Mouse (Mus musculus) kidney, embryonic 15.5 days (tissue): ENCODE data around the gene Pax1. TPM values are rescaled to one million over a fixed set of nuclear protein-coding genes. Genes with fewer than 3 reads are reported as not detected.

Experiments used
- ATAC-seq: fragments of 200-750 bp; cut with Nextera tagmentation; replicated peaks from 2 replicates; pipeline ENCODE4 v1.8.0; 2017; ENCODE audit warnings: moderate TSS enrichment; ENCODE audit not compliant: low FRiP score
- H3K27ac ChIP-seq: fragments of 300-500 bp; sonication (generic); 2 replicates; pipeline ENCODE4 v1.5.1; 2015; ENCODE audit warnings: mild to moderate bottlenecking, inconsistent platforms
- H3K27me3 ChIP-seq: fragments of 300-500 bp; sonication (generic); 2 replicates; pipeline ENCODE4 v1.6.1; 2015; ENCODE audit warnings: inconsistent platforms
- H3K36me3 ChIP-seq: fragments of 300-500 bp; sonication (generic); 2 replicates; pipeline ENCODE4 v1.6.1; 2015; ENCODE audit warnings: inconsistent platforms
- H3K4me1 ChIP-seq: fragments of 300-500 bp; sonication (generic); 2 replicates; pipeline ENCODE4 v1.6.1; 2015; ENCODE audit warnings: inconsistent platforms
- H3K4me2 ChIP-seq: fragments of 300-500 bp; sonication (generic); 2 replicates; pipeline ENCODE4 v1.6.1; 2015; ENCODE audit warnings: moderate library complexity, mild to moderate bottlenecking, inconsistent platforms
- H3K4me3 ChIP-seq: fragments of 300-500 bp; sonication (generic); replicated peaks from 2 replicates; pipeline ENCODE4 v1.5.1; 2015; ENCODE audit warnings: mild to moderate bottlenecking, inconsistent platforms
- H3K9ac ChIP-seq: fragments of 300-500 bp; sonication (generic); 2 replicates; pipeline ENCODE4 v1.6.1; 2015; ENCODE audit warnings: mild to moderate bottlenecking, inconsistent platforms
- H3K9me3 ChIP-seq: fragments of 300-500 bp; sonication (generic); replicated peaks from 2 replicates; pipeline ENCODE4 v1.6.1; 2016; ENCODE audit warnings: inconsistent platforms
- WGBS: fragments of 180-500 bp; shearing (Covaris S2); methylation state at CpG from one replicate; pipeline ENCODE4 v1.1.7; 2015; ENCODE audit warnings: mixed read lengths; 5-methylcytosine and 5-hydroxymethylcytosine counted together
- polyA plus RNA-seq: library from polyadenylated mRNA; unstranded; fragments of >200 nt; fragmentation: Nextera tagmentation; extraction: Ambion mirVana; gene quantifications from 2 replicates; pipeline ENCODE4 v1.2.1, GENCODE M21; 2015

Gene Pax1
- polyA plus RNA-seq, 1 experiment from 2014 or later = 0.32 TPM

DNA sequence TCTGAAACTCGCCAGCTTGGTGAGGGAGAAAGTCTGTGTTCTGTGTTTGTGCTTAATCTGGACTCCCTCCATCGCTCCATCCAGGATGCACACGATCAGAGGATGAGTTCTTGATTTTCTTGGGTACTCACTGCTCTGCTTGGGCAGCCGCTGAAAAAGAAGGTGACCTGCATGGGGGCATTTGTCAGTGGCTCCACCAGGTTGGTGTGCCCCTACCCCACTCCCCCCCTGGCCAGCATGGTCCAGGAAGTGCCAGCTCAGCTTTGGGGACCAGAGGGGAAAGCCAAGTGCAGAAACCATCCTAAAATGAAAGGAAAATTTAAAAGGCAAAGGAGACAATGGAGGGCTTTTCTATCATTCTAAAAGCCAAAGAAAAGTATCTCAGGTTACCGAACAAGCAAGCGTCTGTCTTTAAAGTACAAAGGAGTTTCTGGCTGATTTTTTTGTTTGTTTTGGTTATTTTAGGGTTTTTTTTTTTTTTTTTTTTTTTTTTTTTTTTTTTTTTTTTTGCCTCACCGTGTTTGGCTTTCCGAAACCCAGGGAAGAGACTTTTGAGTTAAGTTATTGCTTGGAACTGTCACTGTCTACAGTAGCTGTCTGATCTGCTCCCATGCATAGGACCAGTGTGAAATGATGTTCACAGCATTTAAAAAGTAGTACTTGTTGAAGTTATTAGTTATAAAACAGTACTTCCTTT, 13.4 kb downstream of the Pax1 start:
- Histone ChIP-seq H3K4me2 (no peak overlapping the region), H3K36me3 (no peaks in the 10 kb centered on the region), H3K4me3 (no peak overlapping the region), H3K9ac (no peak overlapping the region), H3K27me3 (peaks cover 84% of the 10 kb centered on the region), H3K4me1 (peaks cover 8% of the 10 kb centered on the region), H3K27ac (no peak overlapping the region), H3K9me3 (no peaks in the 10 kb centered on the region)
- ATAC-seq = no peak
- WGBS = 6% methylated on average over 8 of the region's 8 CpGs

DNA sequence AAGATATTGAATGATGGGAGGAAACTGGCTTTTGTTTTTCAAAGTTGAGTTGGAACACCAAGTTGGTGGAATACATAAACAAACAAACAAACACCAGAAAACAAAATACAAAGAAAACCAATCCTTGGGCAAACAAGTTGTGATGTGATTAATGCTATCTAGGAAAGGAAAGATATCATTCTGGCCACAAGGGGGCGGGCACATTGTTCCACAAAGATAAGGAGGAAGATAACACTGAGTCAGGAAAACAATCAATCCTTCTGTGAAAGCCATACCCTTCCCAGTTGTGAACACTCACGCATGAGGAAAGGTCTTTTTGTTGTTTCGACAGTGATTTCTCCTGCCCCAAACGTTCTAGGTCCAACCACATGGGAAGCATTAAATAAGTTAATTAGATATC, 17.2 kb downstream of the Pax1 start:
- Histone ChIP-seq H3K36me3 (no peaks in the 10 kb centered on the region), H3K27me3 (peaks cover 62% of the 10 kb centered on the region), H3K9me3 (no peaks in the 10 kb centered on the region), H3K4me1 (no peaks in the 10 kb centered on the region), H3K4me3 (no peak overlapping the region), H3K4me2 (no peak overlapping the region), H3K27ac (no peak overlapping the region), H3K9ac (no peak overlapping the region)
- 8% methylated on average over 4 of the region's 4 CpGs for WGBS
- no peak for ATAC-seq

- WGBS = 93% methylated on average over 2 of the region's 2 CpGs
- Histone ChIP-seq H3K4me3 (no peak overlapping the region), H3K27me3 (peaks cover 21% of the 10 kb centered on the region), H3K9me3 (no peaks in the 10 kb centered on the region), H3K36me3 (no peaks in the 10 kb centered on the region), H3K4me2 (no peak overlapping the region), H3K4me1 (no peaks in the 10 kb centered on the region), H3K27ac (no peak overlapping the region), H3K9ac (no peak overlapping the region)
- ATAC-seq = no peak
These were observed 21.6 kb downstream of the Pax1 start for GRCm38 (mm10) chr2:147383373-147383772.

- Histone ChIP-seq H3K36me3 (no peaks in the 10 kb centered on the region), H3K9ac (no peak overlapping the region), H3K4me1 (no peaks in the 10 kb centered on the region), H3K27me3 (peaks cover 3% of the 10 kb centered on the region; the same call in 1 of the 2 replicates), H3K9me3 (no peaks in the 10 kb centered on the region), H3K27ac (no peak overlapping the region), H3K4me3 (no peak overlapping the region), H3K4me2 (no peak overlapping the region)
- WGBS = 54% methylated on average over 5 of the region's 5 CpGs
- no peak for ATAC-seq
These were observed 25.2 kb downstream of the Pax1 start for GRCm38 (mm10) chr2:147386949-147387348.

- no peaks in the 10 kb centered on the region for H3K27me3 ChIP-seq
- H3K4me1 ChIP-seq = no peaks in the 10 kb centered on the region
- 61% methylated on average over 1 of the region's 1 CpGs for WGBS
- no peak overlapping the region for H3K27ac ChIP-seq
- H3K9ac ChIP-seq = no peak overlapping the region
- H3K4me2 ChIP-seq = no peak overlapping the region
- H3K9me3 ChIP-seq = no peaks in the 10 kb centered on the region
- H3K36me3 ChIP-seq = no peaks in the 10 kb centered on the region
- no peak overlapping the region for H3K4me3 ChIP-seq
- no peak for ATAC-seq
These were observed 47.6 kb downstream of the Pax1 start for GRCm38 (mm10) chr2:147409323-147409722.

GRCm38 (mm10) chr2:147415037-147415436, 53.3 kb downstream of the Pax1 start:
- H3K36me3 ChIP-seq = no peaks in the 10 kb centered on the region
- H3K27me3 ChIP-seq = no peaks in the 10 kb centered on the region
- H3K9me3 ChIP-seq = no peaks in the 10 kb centered on the region
- H3K4me3 ChIP-seq = no peak overlapping the region
- WGBS = 94% methylated on average over 3 of the region's 3 CpGs
- no peak overlapping the region for H3K4me2 ChIP-seq
- no peak overlapping the region for H3K9ac ChIP-seq
- H3K4me1 ChIP-seq = no peaks in the 10 kb centered on the region
- no peak overlapping the region for H3K27ac ChIP-seq
- no peak for ATAC-seq

DNA sequence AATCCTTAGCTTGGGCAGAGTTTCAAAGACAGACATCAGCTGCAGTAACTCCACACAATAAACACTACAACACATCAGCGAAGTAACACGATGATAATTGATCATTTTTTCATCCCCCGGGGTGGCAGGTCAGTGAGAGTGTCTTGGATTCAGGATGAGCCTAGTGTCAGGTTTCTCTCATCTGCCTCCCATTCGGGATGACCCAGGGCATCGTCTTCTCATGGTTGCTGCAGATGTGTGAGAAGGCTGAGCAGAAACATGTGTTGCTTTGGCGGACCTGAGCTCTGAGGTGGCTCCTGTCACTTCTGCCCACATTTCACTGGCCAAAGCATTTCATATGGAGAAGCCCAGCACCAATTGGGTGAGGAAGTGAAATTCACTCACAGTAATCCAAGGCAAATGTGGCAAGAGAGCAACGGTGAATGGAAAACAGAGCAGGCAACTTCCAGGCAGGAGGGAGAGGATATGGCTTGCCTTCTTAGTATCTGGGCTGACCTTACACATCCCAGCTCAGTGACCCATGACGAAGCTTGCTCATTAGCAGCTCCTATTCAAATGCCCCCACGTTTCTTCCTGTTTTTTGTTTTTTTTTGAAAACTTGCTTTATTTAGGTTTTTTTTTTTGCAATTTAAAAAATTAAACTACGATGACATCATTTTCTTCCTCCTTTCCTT, 63.0 kb downstream of the Pax1 start:
- Histone ChIP-seq H3K9ac (no peak overlapping the region), H3K4me2 (no peak overlapping the region), H3K27ac (no peak overlapping the region), H3K9me3 (no peaks in the 10 kb centered on the region), H3K27me3 (no peaks in the 10 kb centered on the region), H3K4me1 (0 out of 2 replicates have a peak, but pooled peaks cover 4% of the 10 kb centered on the region), H3K4me3 (no peak overlapping the region), H3K36me3 (no peaks in the 10 kb centered on the region)
- WGBS = 27% methylated on average over 10 of the region's 10 CpGs
- ATAC-seq = peak; percentile 76

- Histone ChIP-seq H3K27me3 (no peaks in the 10 kb centered on the region), H3K9me3 (no peaks in the 10 kb centered on the region), H3K36me3 (no peaks in the 10 kb centered on the region), H3K4me3 (no peak overlapping the region), H3K27ac (no peak overlapping the region), H3K9ac (no peak overlapping the region), H3K4me1 (0 out of 2 replicates have a peak, but pooled peaks cover under 1% of the 10 kb centered on the region), H3K4me2 (no peak overlapping the region)
- 0 out of 2 replicates have a peak, but pooled peaks have one; percentile 50 for ATAC-seq
- 12% methylated on average over 1 of the region's 1 CpGs for WGBS
These were observed 68.1 kb downstream of the Pax1 start for GRCm38 (mm10) chr2:147429607-147430356.

DNA sequence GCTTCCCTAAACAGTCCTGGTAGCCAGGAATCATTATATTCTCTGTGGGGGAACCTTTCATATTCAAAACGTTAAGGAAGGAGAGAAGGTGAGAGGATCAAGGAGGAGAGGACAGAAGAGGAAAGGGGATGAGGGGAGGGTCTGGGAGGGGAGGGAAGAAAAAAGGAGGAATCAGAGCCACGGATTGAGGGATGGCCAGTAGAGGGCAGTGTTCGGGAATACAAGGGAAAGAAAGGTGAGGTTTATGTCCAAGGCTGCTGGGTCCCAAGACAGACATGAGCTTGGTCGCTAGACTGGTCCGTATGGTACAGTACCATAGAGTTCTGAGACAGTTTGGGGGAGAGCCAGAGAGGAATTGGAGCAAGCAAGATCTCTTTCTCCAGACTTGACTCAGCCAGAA, 71.4 kb downstream of the Pax1 start:
- H3K9me3 ChIP-seq = no peaks in the 10 kb centered on the region
- 31% methylated on average over 5 of the region's 5 CpGs for WGBS
- ATAC-seq = no peak

More for the DNA sequence above, 71.4 kb downstream of the Pax1 start:
- no peak overlapping the region for H3K9ac ChIP-seq
- no peaks in the 10 kb centered on the region for H3K36me3 ChIP-seq
- H3K4me3 ChIP-seq = no peak overlapping the region
- H3K4me2 ChIP-seq = no peak overlapping the region
- no peaks in the 10 kb centered on the region for H3K4me1 ChIP-seq
- H3K27ac ChIP-seq = no peak overlapping the region
- H3K27me3 ChIP-seq = no peaks in the 10 kb centered on the region

Other genes starting within 250 kb of the Pax1 start
- not detected in 2 replicates for gene Nkx2-2, start 167.7 kb upstream of the Pax1 start, polyA plus RNA-seq